Mouse (Mus musculus) MN1 (cell line): ENCODE results near the gene Zdhhc17.

ENCODE experiments used
- DNase-seq: peaks from one replicate; pipeline ENCODE4 v3.0.0-alpha.2; 2016; ENCODE audit warnings: low spot score

The Zdhhc17 gene

DNA sequence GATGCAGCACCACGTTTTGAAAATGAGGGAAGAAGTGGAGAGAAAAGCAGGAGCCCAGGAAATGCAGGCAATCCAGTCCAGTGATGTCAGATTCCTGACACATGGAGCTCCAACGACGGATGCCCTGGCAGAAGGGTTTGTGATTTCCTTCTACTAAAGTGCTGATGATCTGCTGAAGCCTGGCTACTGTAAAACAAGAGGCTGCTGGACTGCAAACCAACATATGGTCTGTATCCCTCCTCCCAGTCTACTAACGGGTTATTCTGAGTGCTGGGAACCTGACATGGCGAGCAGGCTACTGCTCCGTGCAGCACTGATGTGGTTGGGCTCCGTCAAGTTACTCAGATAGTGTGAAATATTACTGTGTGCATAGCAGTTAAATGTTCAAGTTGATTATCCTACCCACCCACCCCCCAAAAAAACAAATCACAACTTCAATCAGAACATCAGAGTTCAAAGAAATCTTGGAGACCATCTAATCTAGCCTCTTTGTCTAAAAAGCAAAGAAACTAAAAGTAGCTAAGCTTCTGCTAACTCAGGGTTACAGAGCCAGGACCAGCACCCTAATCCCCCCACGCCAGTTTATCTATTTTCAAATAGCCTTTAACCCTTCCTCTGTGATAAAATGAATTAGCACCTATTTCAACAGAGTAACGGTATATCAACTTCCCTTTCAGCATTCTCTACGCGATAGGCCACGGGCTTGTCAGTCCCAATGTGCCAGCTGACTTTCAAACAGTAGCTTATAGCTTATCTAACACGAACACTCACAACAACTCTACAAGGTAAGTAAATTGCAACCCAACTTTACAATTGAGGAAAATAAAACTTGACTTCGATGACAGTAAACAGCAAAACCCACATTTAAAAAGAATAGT lies 4.1 kb downstream of the Zdhhc17 start:
- no peak for DNase-seq

DNA sequence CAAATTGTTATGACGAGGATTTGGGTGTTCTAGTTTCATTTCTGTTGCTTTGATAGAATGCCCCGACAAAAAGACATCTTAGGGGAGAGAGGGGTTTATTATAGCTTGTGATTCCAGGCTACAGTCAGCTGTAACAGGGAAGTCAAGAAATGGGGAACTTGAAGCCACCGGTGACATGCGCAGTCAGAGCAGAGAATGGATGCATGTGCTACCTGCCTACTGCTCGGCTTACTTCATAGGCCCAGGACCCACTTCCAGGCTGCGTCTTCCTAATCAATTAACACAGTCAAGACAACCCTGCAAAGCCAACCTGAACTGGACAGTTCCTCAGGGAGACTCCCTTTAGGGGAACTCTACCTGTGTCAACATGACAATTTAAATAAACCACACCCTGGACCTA lies 5.7 kb downstream of the Zdhhc17 start:
- no peak for DNase-seq

DNA sequence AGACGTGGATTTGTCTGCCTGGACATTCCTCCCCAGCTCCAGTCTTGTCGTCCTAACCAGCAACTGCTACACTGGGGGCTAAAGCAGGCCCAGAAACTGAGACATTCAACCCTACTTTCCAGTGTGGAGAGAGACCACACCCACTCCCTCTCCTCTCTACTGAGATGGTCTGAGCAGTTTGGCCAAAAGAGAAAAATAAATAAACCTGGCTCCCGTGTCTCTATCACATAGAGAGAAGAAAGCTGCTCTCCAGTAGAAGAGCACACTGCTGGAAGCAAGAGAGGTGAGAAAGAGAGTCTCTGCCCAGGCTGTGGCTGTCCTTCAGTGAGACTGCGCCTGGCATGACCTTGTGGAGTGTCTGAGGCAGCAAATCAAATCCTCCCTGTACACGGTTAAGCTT lies 10.7 kb downstream of the Zdhhc17 start:
- DNase-seq: no peak

- DNase-seq: no peak
Measured at GRCm38 (mm10) chr10:110997180-110997579, 12.8 kb downstream of the Zdhhc17 start.

DNA sequence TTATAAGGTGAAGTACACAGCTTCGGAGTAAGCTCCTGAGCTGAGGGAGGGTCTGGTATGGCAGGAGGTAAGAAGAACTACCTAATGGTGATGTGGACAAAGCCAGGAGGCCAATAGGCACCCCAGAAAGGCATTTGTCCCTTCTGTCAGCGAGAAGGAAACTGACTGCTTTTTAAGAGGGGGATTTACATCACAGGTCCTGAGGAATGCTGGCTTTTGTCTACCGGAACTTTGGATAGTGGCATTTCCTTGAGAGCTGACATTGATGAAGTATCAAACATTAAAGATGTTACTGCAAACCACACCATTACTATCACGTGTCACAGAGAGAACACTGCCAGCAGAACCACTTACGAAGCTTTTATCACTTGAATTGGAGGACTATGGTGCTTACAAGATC lies 15.2 kb downstream of the Zdhhc17 start:
- DNase-seq: no peak

GRCm38 (mm10) chr10:110993249-110993648 lies 16.7 kb downstream of the Zdhhc17 start:
- no peak for DNase-seq

- DNase-seq: peak; percentile 44
Measured at GRCm38 (mm10) chr10:110992047-110992431, 17.9 kb downstream of the Zdhhc17 start.

- DNase-seq: no peak
Measured at GRCm38 (mm10) chr10:110991307-110992046, 18.5 kb downstream of the Zdhhc17 start.

GRCm38 (mm10) chr10:110989729-110990128 lies 20.2 kb downstream of the Zdhhc17 start:
- peak; percentile 53 for DNase-seq

DNA sequence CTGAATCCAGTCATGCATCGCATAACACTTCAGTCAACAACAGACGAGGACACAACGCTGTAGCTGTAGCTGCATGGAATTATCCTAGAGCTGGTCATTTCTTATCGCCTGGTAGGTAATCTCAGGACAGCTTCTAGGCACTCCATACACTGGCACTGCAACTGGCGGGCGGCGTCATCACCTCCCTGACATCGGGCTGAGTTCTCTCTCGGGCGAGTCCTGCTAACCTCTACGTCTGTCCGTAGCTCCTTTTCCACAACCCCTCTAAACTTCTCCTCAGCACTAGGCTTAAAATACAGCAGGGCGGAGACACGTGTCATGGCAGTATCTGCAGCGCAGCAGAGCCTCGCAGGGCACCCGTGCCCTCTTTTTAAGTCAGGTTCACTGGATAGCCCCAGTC lies 23.3 kb downstream of the Zdhhc17 start:
- no peak for DNase-seq

- no peak for DNase-seq
Measured at GRCm38 (mm10) chr10:110982771-110983170, 27.2 kb downstream of the Zdhhc17 start.

- no peak for DNase-seq
Measured at GRCm38 (mm10) chr10:110980441-110980840, 29.5 kb downstream of the Zdhhc17 start.

GRCm38 (mm10) chr10:110979431-110979830 lies 30.5 kb downstream of the Zdhhc17 start:
- DNase-seq: no peak

- DNase-seq: no peak
Measured at GRCm38 (mm10) chr10:110977379-110977778, 32.6 kb downstream of the Zdhhc17 start.

GRCm38 (mm10) chr10:110976046-110976445 lies 33.9 kb downstream of the Zdhhc17 start:
- DNase-seq: peak; percentile 73

- no peak for DNase-seq
Measured at GRCm38 (mm10) chr10:110974885-110975284, 35.1 kb downstream of the Zdhhc17 start.

DNA sequence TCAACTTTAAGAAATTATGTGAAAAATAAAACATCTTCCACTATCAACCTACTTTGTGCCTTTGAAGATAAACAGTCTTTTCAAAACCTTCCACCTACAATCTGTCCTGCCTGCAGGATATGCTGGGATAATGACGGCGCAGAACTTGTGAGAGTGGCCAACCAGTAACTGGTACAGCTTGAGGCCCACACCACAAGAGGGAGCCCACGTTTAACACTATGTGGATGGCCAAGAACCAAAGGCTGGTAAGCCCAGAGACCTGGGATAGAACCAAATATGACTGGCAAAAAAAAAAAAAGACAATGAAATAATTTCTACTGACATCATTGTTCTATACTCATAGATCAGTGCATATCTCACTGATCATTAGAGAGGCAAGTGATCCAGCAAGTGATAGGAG lies 35.5 kb downstream of the Zdhhc17 start:
- DNase-seq: peak; percentile 78

- DNase-seq: no peak
Measured at GRCm38 (mm10) chr10:110971998-110972397, 37.9 kb downstream of the Zdhhc17 start.

DNA sequence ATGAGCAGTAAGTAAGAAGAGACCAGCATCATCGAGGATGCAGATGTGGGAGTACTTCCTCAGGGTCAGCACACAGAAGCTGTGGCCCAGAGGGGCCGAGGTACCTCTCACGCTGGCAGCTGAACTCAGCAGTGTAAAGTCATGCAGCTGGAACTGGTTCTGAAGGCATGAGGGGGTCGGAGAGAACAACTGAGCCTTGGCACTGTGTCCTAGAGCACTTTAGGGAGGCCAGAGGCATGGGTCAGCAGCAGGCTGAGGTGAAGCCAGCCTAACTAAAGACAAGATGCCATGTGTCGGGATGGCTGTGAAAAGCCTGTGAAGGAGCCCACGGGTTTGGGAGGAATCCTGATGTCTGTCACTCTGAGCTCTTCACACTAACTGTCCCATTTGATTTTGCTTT lies 38.5 kb downstream of the Zdhhc17 start:
- DNase-seq: no peak

- DNase-seq: no peak
Measured at GRCm38 (mm10) chr10:110971044-110971443, 38.9 kb downstream of the Zdhhc17 start.

GRCm38 (mm10) chr10:110962172-110962571 lies 47.8 kb downstream of the Zdhhc17 start:
- DNase-seq: no peak

- DNase-seq: no peak
Measured at GRCm38 (mm10) chr10:110960841-110961240, 49.1 kb downstream of the Zdhhc17 start.

DNA sequence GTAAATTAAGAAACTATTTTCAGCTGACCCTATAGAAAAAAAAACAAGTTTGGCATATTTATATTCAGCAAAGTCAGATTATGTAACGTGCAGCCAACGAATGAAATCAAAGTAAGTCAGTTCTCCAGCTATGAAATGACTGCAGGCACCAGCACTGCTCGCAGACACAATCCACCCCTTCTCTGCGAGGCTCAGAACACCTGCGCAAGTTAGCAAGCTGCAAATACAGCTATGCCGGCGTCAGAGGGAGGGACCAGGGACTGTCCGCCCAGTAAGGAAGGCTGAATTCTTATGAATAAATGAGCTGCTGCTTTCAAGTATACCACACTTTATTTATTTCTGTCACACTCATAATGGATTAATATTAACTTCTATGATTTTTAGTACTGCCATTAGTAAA lies 50.2 kb downstream of the Zdhhc17 start:
- no peak for DNase-seq
